Mouse (Mus musculus): ENCODE data around the gene Trim54. TPM values are rescaled to one million over a fixed set of nuclear protein-coding genes. Genes with fewer than 3 reads are reported as not detected.

Trim54 gene
- polyA plus RNA-seq, 1 experiment from 2014 or later = not detected

- Histone ChIP-seq H3K4me2 (ENCODE audit: low read length) (peak overlapping the region; percentile 51), H3K36me3 (ENCODE audit: control insufficient read depth, insufficient read depth) (no peaks in the 10 kb centered on the region), H3K4me3 (replicated peaks; ENCODE audit: low read length) (peak overlapping the region; percentile 30), H3K27ac (ENCODE audit: low read length) (no peak overlapping the region), H3K9me3 (ENCODE audit: control insufficient read depth, low read length) (no peaks in the 10 kb centered on the region), H3K27me3 (replicated peaks; ENCODE audit: control insufficient read depth, insufficient read depth, low read length) (peaks cover 54% of the 10 kb centered on the region), H3K9ac (replicated peaks; ENCODE audit: low read depth, low read length) (no peak overlapping the region), H3K4me1 (replicated peaks; ENCODE audit: control insufficient read depth, insufficient read depth, low read length) (peaks cover 18% of the 10 kb centered on the region)
- WGBS = 2% methylated on average over 33 of the region's 33 CpGs
- no peak for ATAC-seq
Observed at GRCm38 (mm10) chr5:31136730-31137424, 20.4 kb downstream of the Trim54 start.

GRCm38 (mm10) chr5:31137658-31138057 is 21.1 kb downstream of the Trim54 start:
- Histone ChIP-seq H3K4me3 (replicated peaks; ENCODE audit: low read length) (peak overlapping the region; percentile 30), H3K27ac (ENCODE audit: low read length) (no peak overlapping the region), H3K4me1 (replicated peaks; ENCODE audit: control insufficient read depth, insufficient read depth, low read length) (peaks cover 18% of the 10 kb centered on the region), H3K27me3 (replicated peaks; ENCODE audit: control insufficient read depth, insufficient read depth, low read length) (peaks cover 54% of the 10 kb centered on the region), H3K4me2 (ENCODE audit: low read length) (peak overlapping the region; percentile 51), H3K9ac (replicated peaks; ENCODE audit: low read depth, low read length) (no peak overlapping the region), H3K36me3 (ENCODE audit: control insufficient read depth, insufficient read depth) (no peaks in the 10 kb centered on the region), H3K9me3 (ENCODE audit: control insufficient read depth, low read length) (no peaks in the 10 kb centered on the region)
- 2% methylated on average over 13 of the region's 13 CpGs for WGBS
- no peak for ATAC-seq

- H3K4me1 ChIP-seq (replicated peaks; ENCODE audit: control insufficient read depth, insufficient read depth, low read length) = peaks cover 18% of the 10 kb centered on the region
- no peaks in the 10 kb centered on the region for H3K9me3 ChIP-seq (ENCODE audit: control insufficient read depth, low read length)
- peak within 1 kb of the TSS; percentile 51 for H3K4me2 ChIP-seq (ENCODE audit: low read length)
- ATAC-seq = no peak
- H3K27me3 ChIP-seq (replicated peaks; ENCODE audit: control insufficient read depth, insufficient read depth, low read length) = peaks cover 52% of the 10 kb centered on the region
- H3K4me3 ChIP-seq (replicated peaks; ENCODE audit: low read length) = peak within 1 kb of the TSS; percentile 30
- H3K36me3 ChIP-seq (ENCODE audit: control insufficient read depth, insufficient read depth) = no peaks in the 10 kb centered on the region
- under 1% methylated on average over 52 of the region's 52 CpGs for WGBS
- 0 out of 2 replicates have a peak within 1 kb of the TSS, but pooled peaks have one; percentile 22 for H3K9ac ChIP-seq (replicated peaks; ENCODE audit: low read depth, low read length)
- H3K27ac ChIP-seq (ENCODE audit: low read length) = no peak within 1 kb of the TSS
Observed at GRCm38 (mm10) chr5:31138241-31138967, 21.9 kb downstream of the Trim54 start, which contains the start of gene Ucn. Ucn (minus strand) TSS chr5:31138829.

- H3K27me3 ChIP-seq (replicated peaks; ENCODE audit: control insufficient read depth, insufficient read depth, low read length) = peaks cover 51% of the 10 kb centered on the region
- H3K9ac ChIP-seq (replicated peaks; ENCODE audit: low read depth, low read length) = no peak overlapping the region
- 13% methylated on average over 9 of the region's 9 CpGs for WGBS
- H3K27ac ChIP-seq (ENCODE audit: low read length) = no peak overlapping the region
- no peaks in the 10 kb centered on the region for H3K36me3 ChIP-seq (ENCODE audit: control insufficient read depth, insufficient read depth)
- peaks cover 18% of the 10 kb centered on the region for H3K4me1 ChIP-seq (replicated peaks; ENCODE audit: control insufficient read depth, insufficient read depth, low read length)
- no peak overlapping the region for H3K4me3 ChIP-seq (replicated peaks; ENCODE audit: low read length)
- H3K4me2 ChIP-seq (ENCODE audit: low read length) = no peak overlapping the region
- no peaks in the 10 kb centered on the region for H3K9me3 ChIP-seq (ENCODE audit: control insufficient read depth, low read length)
- ATAC-seq = no peak
Observed at GRCm38 (mm10) chr5:31138968-31139425, 22.5 kb downstream of the Trim54 start.

GRCm38 (mm10) chr5:31149781-31150180 is 33.3 kb downstream of the Trim54 start:
- Histone ChIP-seq H3K9ac (replicated peaks; ENCODE audit: low read depth, low read length) (no peak overlapping the region), H3K9me3 (ENCODE audit: control insufficient read depth, low read length) (no peaks in the 10 kb centered on the region), H3K4me3 (replicated peaks; ENCODE audit: low read length) (no peak overlapping the region), H3K27ac (ENCODE audit: low read length) (no peak overlapping the region), H3K4me2 (ENCODE audit: low read length) (no peak overlapping the region), H3K27me3 (replicated peaks; ENCODE audit: control insufficient read depth, insufficient read depth, low read length) (no peaks in the 10 kb centered on the region), H3K4me1 (replicated peaks; ENCODE audit: control insufficient read depth, insufficient read depth, low read length) (peaks cover 12% of the 10 kb centered on the region), H3K36me3 (ENCODE audit: control insufficient read depth, insufficient read depth) (no peaks in the 10 kb centered on the region)
- ATAC-seq = no peak
- WGBS = 65% methylated on average over 4 of the region's 4 CpGs

GRCm38 (mm10) chr5:31151746-31152145 is 35.2 kb downstream of the Trim54 start:
- Histone ChIP-seq H3K36me3 (ENCODE audit: control insufficient read depth, insufficient read depth) (no peaks in the 10 kb centered on the region), H3K4me2 (ENCODE audit: low read length) (no peak overlapping the region), H3K9me3 (ENCODE audit: control insufficient read depth, low read length) (no peaks in the 10 kb centered on the region), H3K27ac (ENCODE audit: low read length) (no peak overlapping the region), H3K4me1 (replicated peaks; ENCODE audit: control insufficient read depth, insufficient read depth, low read length) (peaks cover 14% of the 10 kb centered on the region), H3K9ac (replicated peaks; ENCODE audit: low read depth, low read length) (no peak overlapping the region), H3K4me3 (replicated peaks; ENCODE audit: low read length) (no peak overlapping the region), H3K27me3 (replicated peaks; ENCODE audit: control insufficient read depth, insufficient read depth, low read length) (no peaks in the 10 kb centered on the region)
- no peak for ATAC-seq
- WGBS = 88% methylated on average over 3 of the region's 3 CpGs

- peak overlapping the region; percentile 91 for H3K4me2 ChIP-seq (ENCODE audit: low read length)
- H3K9ac ChIP-seq (replicated peaks; ENCODE audit: low read depth, low read length) = peak overlapping the region; percentile 77
- H3K4me1 ChIP-seq (replicated peaks; ENCODE audit: control insufficient read depth, insufficient read depth, low read length) = peaks cover 14% of the 10 kb centered on the region
- H3K27me3 ChIP-seq (replicated peaks; ENCODE audit: control insufficient read depth, insufficient read depth, low read length) = no peaks in the 10 kb centered on the region
- H3K27ac ChIP-seq (ENCODE audit: low read length) = peak overlapping the region; percentile 26; the same call in 1 of the 2 replicates
- H3K36me3 ChIP-seq (ENCODE audit: control insufficient read depth, insufficient read depth) = peaks cover 15% of the 10 kb centered on the region
- H3K9me3 ChIP-seq (ENCODE audit: control insufficient read depth, low read length) = no peaks in the 10 kb centered on the region
- ATAC-seq = peak; percentile 32
- 32% methylated on average over 6 of the region's 6 CpGs for WGBS
- H3K4me3 ChIP-seq (replicated peaks; ENCODE audit: low read length) = peak overlapping the region; percentile 75
Observed at GRCm38 (mm10) chr5:31153516-31154151, 37.1 kb downstream of the Trim54 start.

- Histone ChIP-seq H3K9me3 (ENCODE audit: control insufficient read depth, low read length) (no peaks in the 10 kb centered on the region), H3K4me1 (replicated peaks; ENCODE audit: control insufficient read depth, insufficient read depth, low read length) (peaks cover 14% of the 10 kb centered on the region), H3K27ac (ENCODE audit: low read length) (peak within 1 kb of the TSS; percentile 43; the same call in 1 of the 2 replicates), H3K4me3 (replicated peaks; ENCODE audit: low read length) (peak within 1 kb of the TSS; percentile 75), H3K4me2 (ENCODE audit: low read length) (peak within 1 kb of the TSS; percentile 91), H3K36me3 (ENCODE audit: control insufficient read depth, insufficient read depth) (peaks cover 19% of the 10 kb centered on the region), H3K9ac (replicated peaks; ENCODE audit: low read depth, low read length) (peak within 1 kb of the TSS; percentile 77), H3K27me3 (replicated peaks; ENCODE audit: control insufficient read depth, insufficient read depth, low read length) (no peaks in the 10 kb centered on the region)
- 0% methylated on average over 19 of the region's 19 CpGs for WGBS
- ATAC-seq = peak; percentile 95
Observed at GRCm38 (mm10) chr5:31154152-31154553, 37.6 kb downstream of the Trim54 start, which contains the start of gene Mpv17. Mpv17 (minus strand) TSS chr5:31154251.

- H3K9me3 ChIP-seq (ENCODE audit: control insufficient read depth, low read length) = no peaks in the 10 kb centered on the region
- H3K4me2 ChIP-seq (ENCODE audit: low read length) = no peak overlapping the region
- ATAC-seq = no peak
- H3K9ac ChIP-seq (replicated peaks; ENCODE audit: low read depth, low read length) = no peak overlapping the region
- peaks cover 52% of the 10 kb centered on the region for H3K36me3 ChIP-seq (ENCODE audit: control insufficient read depth, insufficient read depth)
- no peak overlapping the region for H3K4me3 ChIP-seq (replicated peaks; ENCODE audit: low read length)
- no peak overlapping the region for H3K27ac ChIP-seq (ENCODE audit: low read length)
- H3K4me1 ChIP-seq (replicated peaks; ENCODE audit: control insufficient read depth, insufficient read depth, low read length) = no peaks in the 10 kb centered on the region
- H3K27me3 ChIP-seq (replicated peaks; ENCODE audit: control insufficient read depth, insufficient read depth, low read length) = no peaks in the 10 kb centered on the region
Observed at GRCm38 (mm10) chr5:31162462-31162861, 46.0 kb downstream of the Trim54 start.

All from forebrain, embryonic 16.5 days (tissue).